Mouse (Mus musculus) brain, embryonic 14.5 days (tissue): ENCODE data around the gene 3110009E18Rik.

ENCODE experiments used
- CTCF ChIP-seq: fragments of 200-500 bp; IDR thresholded peaks from 2 replicates; pipeline ENCODE4 v1.5.1; 2012; ENCODE audit warnings: inconsistent platforms, mild to moderate bottlenecking, moderate library complexity, borderline replicate concordance; ENCODE audit not compliant: insufficient read depth, insufficient read length; ENCODE audit errors: extremely low read depth
- POLR2A ChIP-seq: fragments of 200-500 bp; IDR thresholded peaks from 2 replicates; pipeline ENCODE4 v1.6.1; 2012; ENCODE audit warnings: mild to moderate bottlenecking, inconsistent platforms, borderline replicate concordance; ENCODE audit not compliant: poor library complexity, insufficient read depth, insufficient read length, severe bottlenecking; ENCODE audit errors: extremely low read depth

- no peak for TF ChIP-seq CTCF
- TF ChIP-seq POLR2A, result no peak
Observed at GRCm38 (mm10) chr1:120119389-120119788, 1.6 kb upstream of the 3110009E18Rik start.
